Mouse (Mus musculus) layer of hippocampus, adult 18-20 months (tissue): Measurements from ENCODE around the gene Elmo1. TPM values are rescaled to one million over a fixed set of nuclear protein-coding genes. Genes with fewer than 3 reads are reported as not detected.

Experiments
- DNase-seq, 2 experiments: peaks; one replicate each; pipeline ENCODE4 v3.0.0; 2022; ENCODE audit warnings: low spot score in 2 of 2
- total RNA-seq, 2 experiments: library from RNA; stranded (reverse); gene quantifications; 2 replicates each; pipeline ENCODE4 v1.2.3; 2021

The Elmo1 gene
- total RNA-seq, 2 experiments from 2014 or later, result 28.9 to 29.8 TPM

GRCm38 (mm10) chr13:20118909-20119308, 28.5 kb downstream of the Elmo1 start:
- no peak for DNase-seq

GRCm38 (mm10) chr13:20120723-20121122, 30.3 kb downstream of the Elmo1 start:
- no peak for DNase-seq

- DNase-seq, result no peak
Observed at GRCm38 (mm10) chr13:20121385-20122043, 31.1 kb downstream of the Elmo1 start.

- DNase-seq, result no peak
Observed at GRCm38 (mm10) chr13:20123975-20124374, 33.6 kb downstream of the Elmo1 start.

- no peak for DNase-seq
Observed at GRCm38 (mm10) chr13:20124965-20125364, 34.6 kb downstream of the Elmo1 start.

- DNase-seq, result no peak
Observed at GRCm38 (mm10) chr13:20125845-20126244, 35.4 kb downstream of the Elmo1 start.

GRCm38 (mm10) chr13:20127553-20127952, 37.2 kb downstream of the Elmo1 start:
- no peak for DNase-seq

- no peak for DNase-seq
Observed at GRCm38 (mm10) chr13:20128097-20128496, 37.7 kb downstream of the Elmo1 start.

- no peak for DNase-seq
Observed at GRCm38 (mm10) chr13:20130731-20131130, 40.3 kb downstream of the Elmo1 start.

GRCm38 (mm10) chr13:20131322-20131997, 41.1 kb downstream of the Elmo1 start:
- DNase-seq, result no peak

- DNase-seq, result no peak
Observed at GRCm38 (mm10) chr13:20131998-20132371, 41.6 kb downstream of the Elmo1 start.

- DNase-seq, result no peak
Observed at GRCm38 (mm10) chr13:20133602-20134394, 43.4 kb downstream of the Elmo1 start.

- DNase-seq, result no peak
Observed at GRCm38 (mm10) chr13:20134395-20135225, 44.2 kb downstream of the Elmo1 start.

- no peak for DNase-seq
Observed at GRCm38 (mm10) chr13:20136753-20137152, 46.4 kb downstream of the Elmo1 start.

- DNase-seq, result no peak
Observed at GRCm38 (mm10) chr13:20138466-20138865, 48.1 kb downstream of the Elmo1 start.

- DNase-seq, result no peak
Observed at GRCm38 (mm10) chr13:20139060-20139459, 48.7 kb downstream of the Elmo1 start.

- DNase-seq, result no peak
Observed at GRCm38 (mm10) chr13:20139825-20140665, 49.6 kb downstream of the Elmo1 start.

- DNase-seq, result no peak
Observed at GRCm38 (mm10) chr13:20142637-20143036, 52.2 kb downstream of the Elmo1 start.

- no peak for DNase-seq
Observed at GRCm38 (mm10) chr13:20146848-20147247, 56.5 kb downstream of the Elmo1 start.

- DNase-seq, result no peak
Observed at GRCm38 (mm10) chr13:20147736-20148135, 57.3 kb downstream of the Elmo1 start.
